Mouse (Mus musculus) heart, adult 2 months (tissue): Measurements from ENCODE around the gene Plekhg3.

Experiments used
- CTCF ChIP-seq: fragments of 200-600 bp; IDR thresholded peaks from 2 replicates; pipeline ENCODE4 v1.8.1; 2022; ENCODE audit warnings: antibody characterized with exemption, mild to moderate bottlenecking, moderate library complexity
- EP300 ChIP-seq: fragments of 200-500 bp; IDR thresholded peaks from 2 replicates; pipeline ENCODE4 v1.6.1; 2011; ENCODE audit warnings: low read depth, low read length, control low read depth; ENCODE audit not compliant: insufficient read depth
- POLR2A ChIP-seq: fragments of 200-500 bp; IDR thresholded peaks from 2 replicates; pipeline ENCODE4 v1.6.1; 2011; ENCODE audit warnings: mild to moderate bottlenecking, low read depth, low read length, control low read depth; ENCODE audit not compliant: insufficient read depth

GRCm38 (mm10) chr12:76577858-76578257 lies 47.2 kb downstream of the Plekhg3 start:
- TF ChIP-seq CTCF (peak; percentile 15; the same call in 1 of the 2 replicates), POLR2A (no peak), EP300 (no peak)
